Mouse (Mus musculus) hindbrain, embryonic 16.5 days (tissue): ENCODE results near the gene Ift88. TPM values are rescaled to one million over a fixed set of nuclear protein-coding genes. Genes with fewer than 3 reads are reported as not detected.

Source experiments
- ATAC-seq: fragments of 200-750 bp; cut with Nextera tagmentation; 2 replicates; pipeline ENCODE4 v1.8.0; 2017; ENCODE audit warnings: moderate TSS enrichment, moderate library complexity
- H3K27ac ChIP-seq: fragments of 300-500 bp; sonication (generic); 2 replicates; pipeline ENCODE4 v1.5.1; 2014; ENCODE audit warnings: low read depth, mild to moderate bottlenecking, control low read depth, low read length, moderate library complexity
- H3K27me3 ChIP-seq: fragments of 300-500 bp; sonication (generic); replicated peaks from 2 replicates; pipeline ENCODE4 v1.6.1; 2014; ENCODE audit warnings: low read length; ENCODE audit not compliant: control insufficient read depth, insufficient read depth
- H3K36me3 ChIP-seq: fragments of 300-500 bp; sonication (generic); 2 replicates; pipeline ENCODE4 v1.6.1; 2014; ENCODE audit warnings: mild to moderate bottlenecking, low read length, moderate library complexity, mixed read lengths; ENCODE audit not compliant: control insufficient read depth, insufficient read depth
- H3K4me1 ChIP-seq: fragments of 300-500 bp; sonication (generic); 2 replicates; pipeline ENCODE4 v1.6.1; 2014; ENCODE audit warnings: low read depth, low read length; ENCODE audit not compliant: control insufficient read depth, insufficient read depth
- H3K4me2 ChIP-seq: fragments of 300-500 bp; sonication (generic); 2 replicates; pipeline ENCODE4 v1.6.1; 2014; ENCODE audit warnings: mild to moderate bottlenecking, low read length, control low read depth, moderate library complexity
- H3K4me3 ChIP-seq: fragments of 300-500 bp; sonication (generic); 2 replicates; pipeline ENCODE4 v1.5.1; 2014; ENCODE audit warnings: mild to moderate bottlenecking, low read length, control low read depth, moderate library complexity
- H3K9ac ChIP-seq: fragments of 300-500 bp; sonication (generic); 2 replicates; pipeline ENCODE4 v1.6.1; 2014; ENCODE audit warnings: low read depth, mild to moderate bottlenecking, control low read depth, low read length, moderate library complexity
- H3K9me3 ChIP-seq: fragments of 300-500 bp; sonication (generic); 2 replicates; pipeline ENCODE4 v1.6.1; 2014; ENCODE audit warnings: mild to moderate bottlenecking, low read length, moderate library complexity; ENCODE audit not compliant: control insufficient read depth
- WGBS: fragments of 180-500 bp; shearing (Covaris S2); extraction: QIAGEN DNeasy Blood & Tissue Kit; methylation state at CpG from one replicate; pipeline ENCODE4 v1.1.7; 2014; 5-methylcytosine and 5-hydroxymethylcytosine counted together
- polyA plus RNA-seq: library from polyadenylated mRNA; unstranded; fragments of >200 nt; fragmentation: Nextera tagmentation; extraction: Ambion mirVana; gene quantifications from 2 replicates; pipeline ENCODE4 v1.2.1, GENCODE M21; 2015

The Ift88 gene
- polyA plus RNA-seq, 1 experiment from 2014 or later: 15.0 TPM

DNA sequence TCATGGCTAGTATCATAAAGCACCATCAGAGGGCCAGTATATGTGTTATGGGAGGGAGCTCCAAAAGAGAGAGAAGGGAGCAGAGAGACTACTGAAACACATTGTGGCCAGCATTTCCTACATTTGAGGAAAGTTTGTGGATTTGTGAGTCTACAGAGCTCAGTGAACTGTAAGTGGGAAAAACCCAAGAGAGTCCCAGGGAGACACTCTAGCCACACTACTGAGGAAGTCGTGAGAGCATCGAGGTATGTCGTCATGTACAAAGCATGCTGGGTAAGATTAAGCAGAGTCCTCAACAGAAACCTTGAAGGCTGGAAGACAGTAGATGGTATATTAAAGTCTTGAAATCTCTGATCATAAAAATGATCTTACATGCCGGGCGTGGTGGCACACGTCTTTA is 60.3 kb downstream of the Ift88 start:
- Histone ChIP-seq H3K4me1 (no peaks in the 10 kb centered on the region), H3K27ac (no peak overlapping the region)
- no peak for ATAC-seq

DNA sequence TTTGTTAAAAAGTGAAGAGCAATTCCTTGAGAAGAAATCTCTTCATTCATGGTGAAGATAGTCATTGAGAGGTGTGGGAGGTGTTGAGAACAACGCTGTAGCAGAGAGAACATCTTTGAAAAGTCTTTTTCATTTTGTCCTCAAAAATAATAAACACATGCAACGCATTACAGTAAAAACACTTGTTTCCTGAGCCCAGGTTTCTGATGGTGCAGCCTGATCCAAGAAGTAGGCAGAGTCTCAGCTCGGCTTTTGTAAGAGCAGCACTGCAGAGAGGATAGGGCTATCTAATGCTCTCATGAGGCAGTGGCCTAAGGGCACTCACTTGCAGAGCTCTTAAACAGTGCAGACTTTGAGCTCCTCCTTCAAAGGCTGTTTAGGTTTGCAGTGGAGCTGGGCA is 65.8 kb downstream of the Ift88 start:
- WGBS: 80% methylated on average over 3 of the region's 3 CpGs

More for the DNA sequence above, 60.3 kb downstream of the Ift88 start:
- Histone ChIP-seq H3K27me3 (no peaks in the 10 kb centered on the region), H3K4me3 (no peak overlapping the region), H3K4me2 (no peak overlapping the region), H3K36me3 (no peaks in the 10 kb centered on the region), H3K9me3 (no peaks in the 10 kb centered on the region), H3K9ac (no peak overlapping the region)
- 92% methylated on average over 6 of the region's 6 CpGs for WGBS

DNA sequence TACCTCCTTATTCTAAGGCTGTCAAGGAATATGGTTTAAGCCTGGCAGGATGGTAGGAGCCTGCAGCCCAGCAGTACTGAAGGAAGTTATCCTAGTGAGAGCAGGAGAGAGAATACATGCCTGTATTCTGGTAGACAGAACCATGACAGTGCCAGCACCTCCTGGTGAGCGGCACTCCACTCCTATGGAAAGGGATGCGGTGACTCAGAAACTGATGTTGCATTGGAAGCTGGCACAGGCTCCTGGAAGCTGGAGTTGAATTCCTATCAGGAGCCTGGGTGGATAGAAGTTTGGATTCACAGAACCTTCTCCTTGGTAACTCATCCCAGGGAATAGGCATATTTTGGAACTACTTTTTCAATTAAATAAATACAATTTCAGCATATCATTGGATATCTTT is 70.0 kb downstream of the Ift88 start:
- no peaks in the 10 kb centered on the region for H3K4me1 ChIP-seq
- no peak overlapping the region for H3K4me2 ChIP-seq
- H3K9me3 ChIP-seq: no peaks in the 10 kb centered on the region
- no peak overlapping the region for H3K9ac ChIP-seq
- no peak for ATAC-seq
- 86% methylated on average over 2 of the region's 2 CpGs for WGBS
- H3K27me3 ChIP-seq: no peaks in the 10 kb centered on the region
- no peaks in the 10 kb centered on the region for H3K36me3 ChIP-seq
- H3K27ac ChIP-seq: no peak overlapping the region
- no peak overlapping the region for H3K4me3 ChIP-seq

More for the DNA sequence above, 65.8 kb downstream of the Ift88 start:
- Histone ChIP-seq H3K27me3 (no peaks in the 10 kb centered on the region), H3K4me3 (no peak overlapping the region), H3K9ac (no peak overlapping the region), H3K4me1 (no peaks in the 10 kb centered on the region), H3K9me3 (no peaks in the 10 kb centered on the region), H3K4me2 (no peak overlapping the region), H3K27ac (no peak overlapping the region), H3K36me3 (no peaks in the 10 kb centered on the region)
- ATAC-seq: no peak

DNA sequence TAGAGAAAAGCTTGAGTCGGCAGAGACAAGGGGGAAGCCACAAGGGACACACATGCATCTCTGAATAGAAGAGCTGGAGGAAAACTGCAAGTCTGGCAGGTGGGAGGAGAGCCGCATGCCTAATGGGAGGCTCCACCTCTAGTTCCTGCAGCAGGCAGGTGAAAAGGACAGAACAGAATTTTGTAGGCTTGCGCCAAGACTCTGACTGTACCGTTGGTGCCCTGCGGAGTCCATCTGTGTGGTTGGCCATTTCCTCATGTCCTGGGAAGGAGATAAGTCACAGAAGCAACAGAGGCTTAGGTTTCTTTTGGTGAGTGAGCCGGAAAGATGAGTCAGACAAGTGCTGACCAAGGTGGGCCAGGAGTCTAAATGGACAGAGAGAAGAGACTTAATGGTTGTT is 79.9 kb downstream of the Ift88 start:
- H3K9me3 ChIP-seq: no peaks in the 10 kb centered on the region
- ATAC-seq: no peak
- peaks cover 4% of the 10 kb centered on the region for H3K36me3 ChIP-seq
- H3K4me3 ChIP-seq: no peak overlapping the region
- no peak overlapping the region for H3K9ac ChIP-seq
- H3K27ac ChIP-seq: no peak overlapping the region
- no peaks in the 10 kb centered on the region for H3K4me1 ChIP-seq
- 87% methylated on average over 6 of the region's 6 CpGs for WGBS
- no peaks in the 10 kb centered on the region for H3K27me3 ChIP-seq
- H3K4me2 ChIP-seq: no peak overlapping the region

DNA sequence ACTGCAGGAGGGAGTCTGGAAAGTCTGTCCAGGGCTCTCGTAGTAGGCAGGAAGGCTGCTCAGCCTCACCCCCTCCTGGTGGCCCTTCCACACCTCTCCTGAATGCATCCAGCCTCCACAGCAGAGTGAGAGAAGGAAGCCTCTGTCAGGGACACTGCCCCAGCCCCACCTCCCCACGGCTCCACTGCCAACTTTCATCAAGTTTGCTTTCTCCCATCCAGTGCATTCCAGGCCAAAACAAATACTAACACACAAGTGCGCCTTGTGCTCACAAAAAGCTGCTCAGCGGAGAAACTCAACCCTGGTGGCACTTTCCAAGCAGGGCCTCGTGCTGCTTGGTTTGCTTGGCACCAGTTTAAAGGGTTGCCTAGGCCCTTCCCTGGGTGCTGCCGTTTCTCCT is 85.7 kb downstream of the Ift88 start:
- 47% methylated on average over 6 of the region's 6 CpGs for WGBS
- H3K9ac ChIP-seq: no peak overlapping the region
- no peaks in the 10 kb centered on the region for H3K36me3 ChIP-seq
- H3K4me3 ChIP-seq: no peak overlapping the region
- no peaks in the 10 kb centered on the region for H3K4me1 ChIP-seq
- H3K9me3 ChIP-seq: no peaks in the 10 kb centered on the region
- no peaks in the 10 kb centered on the region for H3K27me3 ChIP-seq
- no peak overlapping the region for H3K27ac ChIP-seq
- H3K4me2 ChIP-seq: no peak overlapping the region
- ATAC-seq: peak; percentile 95

DNA sequence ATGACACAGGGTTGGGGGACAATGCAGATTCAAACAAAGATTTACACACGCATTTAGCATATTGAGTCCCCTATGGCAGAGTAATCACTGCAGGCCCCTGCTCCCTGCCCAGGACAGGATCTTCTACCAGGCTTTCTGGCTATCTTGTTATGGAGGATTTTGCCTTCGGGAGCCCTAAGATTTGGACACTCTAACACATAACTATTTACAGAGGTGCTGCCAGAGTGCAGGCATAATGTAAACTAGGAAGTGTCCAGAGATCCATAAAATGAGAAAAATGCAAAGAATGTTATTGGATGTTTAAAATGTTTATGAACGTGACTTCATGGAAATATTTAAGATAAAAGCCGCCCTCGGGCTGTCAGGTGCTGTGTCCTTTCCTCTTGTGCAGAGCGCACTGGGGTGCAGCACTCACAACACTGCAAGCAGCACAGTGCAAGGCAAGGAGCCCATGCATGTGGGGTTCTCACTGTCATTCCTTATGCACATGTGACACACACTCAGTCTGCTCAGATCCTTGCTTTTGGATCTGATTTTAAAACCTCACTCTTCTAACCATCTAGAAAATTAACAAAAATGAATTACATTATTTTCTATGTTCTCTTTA is 91.4 kb downstream of the Ift88 start:
- no peaks in the 10 kb centered on the region for H3K36me3 ChIP-seq
- H3K27me3 ChIP-seq: no peaks in the 10 kb centered on the region
- no peaks in the 10 kb centered on the region for H3K4me1 ChIP-seq
- H3K4me2 ChIP-seq: no peak overlapping the region
- H3K27ac ChIP-seq: no peak overlapping the region
- WGBS: 89% methylated on average over 6 of the region's 6 CpGs
- no peak for ATAC-seq
- H3K4me3 ChIP-seq: no peak overlapping the region
- H3K9me3 ChIP-seq: no peaks in the 10 kb centered on the region
- H3K9ac ChIP-seq: no peak overlapping the region

DNA sequence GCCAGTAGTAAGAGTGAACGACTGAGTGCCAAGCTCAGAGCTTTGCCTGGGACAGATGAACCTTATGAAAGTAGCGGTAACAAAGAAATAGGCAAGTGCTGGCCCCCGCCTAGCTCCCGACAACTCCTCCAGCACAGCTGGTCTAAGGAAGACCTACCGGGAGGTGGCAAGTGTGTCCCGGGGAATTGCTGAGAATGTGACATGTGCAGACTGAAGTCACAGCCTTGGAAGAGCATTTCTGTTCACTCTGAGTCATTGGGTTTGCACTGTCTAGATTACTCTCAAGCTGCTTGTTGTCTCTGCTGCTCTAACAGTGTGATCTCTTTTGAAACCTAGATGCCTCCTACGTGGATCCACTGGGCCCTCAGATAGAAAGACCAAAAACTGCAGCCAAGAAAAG is 93.1 kb downstream of the Ift88 start:
- ATAC-seq: no peak
- Histone ChIP-seq H3K4me3 (no peak overlapping the region), H3K9me3 (no peaks in the 10 kb centered on the region), H3K4me2 (no peak overlapping the region), H3K9ac (no peak overlapping the region), H3K27ac (no peak overlapping the region), H3K4me1 (no peaks in the 10 kb centered on the region), H3K27me3 (no peaks in the 10 kb centered on the region), H3K36me3 (no peaks in the 10 kb centered on the region)
- 84% methylated on average over 7 of the region's 7 CpGs for WGBS

DNA sequence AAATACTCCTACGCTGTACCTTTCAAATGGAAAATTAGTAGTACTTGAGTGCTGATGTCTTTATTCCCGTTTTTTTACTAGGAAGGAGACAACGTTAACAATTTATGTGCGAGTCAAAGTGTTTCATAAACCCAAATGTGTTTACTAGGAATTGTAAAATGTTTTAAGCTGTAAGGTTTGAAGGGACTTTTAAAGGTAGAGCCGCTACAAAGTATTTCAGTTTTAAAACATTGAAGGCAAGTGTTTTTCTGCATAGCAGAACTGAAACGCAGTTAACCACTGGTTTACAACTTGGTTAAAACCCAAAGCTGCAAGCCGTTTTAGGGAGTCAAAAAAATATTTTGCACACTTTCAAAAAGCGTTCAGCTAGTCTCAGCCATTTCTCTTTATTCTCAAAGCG is 99.9 kb downstream of the Ift88 start:
- no peak for ATAC-seq
- Histone ChIP-seq H3K4me3 (no peak overlapping the region), H3K27ac (no peak overlapping the region), H3K9me3 (no peaks in the 10 kb centered on the region), H3K27me3 (no peaks in the 10 kb centered on the region), H3K9ac (no peak overlapping the region), H3K4me2 (peak overlapping the region; percentile 72; the same call in 1 of the 2 replicates), H3K36me3 (no peaks in the 10 kb centered on the region), H3K4me1 (peaks cover 17% of the 10 kb centered on the region)
- 88% methylated on average over 9 of the region's 9 CpGs for WGBS

DNA sequence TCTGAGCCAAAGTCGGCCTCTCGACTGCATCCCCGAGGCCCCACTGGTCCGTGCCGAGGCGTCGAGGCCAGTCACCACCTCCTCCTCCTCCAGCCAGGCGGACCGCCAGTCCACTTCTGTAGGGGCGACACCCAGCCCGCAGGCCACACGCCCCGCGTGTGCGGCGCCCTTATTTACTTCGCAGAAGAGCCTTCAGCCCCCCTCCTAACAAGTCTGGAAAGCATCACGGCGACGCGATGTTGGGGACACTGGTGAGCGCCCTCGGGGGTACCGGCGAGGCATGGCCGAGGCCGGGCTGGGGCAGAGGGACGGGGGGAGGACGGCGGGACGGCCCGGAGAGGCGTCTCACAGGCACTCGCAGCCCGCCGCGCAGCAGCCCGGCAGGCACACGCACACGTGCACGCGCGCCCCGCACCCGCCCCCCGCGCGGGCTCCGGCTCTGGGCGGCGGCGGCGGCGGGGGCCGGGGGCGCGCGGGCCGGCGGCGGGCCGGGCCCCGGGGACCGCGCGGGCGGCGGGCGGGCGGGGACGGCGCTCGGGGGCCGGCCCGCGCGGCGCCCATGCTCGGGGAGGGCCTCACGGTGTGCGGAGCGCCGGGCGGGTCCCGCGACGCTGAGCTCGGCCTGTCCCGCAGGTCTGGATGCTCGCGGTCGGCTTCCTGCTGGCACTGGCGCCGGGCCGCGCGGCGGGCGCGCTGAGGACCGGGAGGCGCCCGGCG is 101.0 kb downstream of the Ift88 start, which contains the start of gene Il17d:
Gene Il17d, plus strand, starts transcription at position 107 of the 717 bp plus-strand sequence.
- Histone ChIP-seq H3K9me3 (no peaks in the 10 kb centered on the region), H3K4me1 (peaks cover 17% of the 10 kb centered on the region), H3K9ac (peak within 1 kb of the TSS; percentile 94), H3K4me3 (peak within 1 kb of the TSS; percentile 85), H3K27ac (peak within 1 kb of the TSS; percentile 80), H3K4me2 (peak within 1 kb of the TSS; percentile 72), H3K27me3 (no peaks in the 10 kb centered on the region), H3K36me3 (no peaks in the 10 kb centered on the region)
- under 1% methylated on average over 50 of the region's 104 CpGs for WGBS
- peak; percentile 55 for ATAC-seq
